Mouse (Mus musculus) liver, adult 2 months (tissue): ENCODE measurements at regions not wholly inside any gene's neighbourhood (a gene's known extent, or its start where the extent isn't known, plus 50 kb on each side); places are given as distances from the start of the nearest gene placed in this dataset.

Source experiments
- DNase-seq: peaks from one replicate; pipeline ENCODE4 v3.0.0-alpha.2; 2011; ENCODE audit warnings: low read depth, low spot score; ENCODE audit errors: extremely low read depth
- H3K27ac ChIP-seq: fragments of 200-500 bp; replicated peaks from 2 replicates; pipeline ENCODE4 v1.5.1; 2012; ENCODE audit warnings: low read depth, mild to moderate bottlenecking, control low read depth, inconsistent platforms, low read length; ENCODE audit not compliant: insufficient read depth
- H3K27me3 ChIP-seq: fragments of 200-500 bp; 2 replicates; pipeline ENCODE4 v1.6.1; 2012; ENCODE audit warnings: mild to moderate bottlenecking, moderate library complexity, low read length, inconsistent platforms; ENCODE audit not compliant: control insufficient read depth, insufficient read depth
- H3K36me3 ChIP-seq: fragments of 200-500 bp; 2 replicates; pipeline ENCODE4 v1.6.1; 2012; ENCODE audit warnings: low read length, inconsistent platforms; ENCODE audit not compliant: control insufficient read depth, insufficient read depth
- H3K4me1 ChIP-seq: fragments of 200-500 bp; 2 replicates; pipeline ENCODE4 v1.6.1; 2011; ENCODE audit warnings: low read length; ENCODE audit not compliant: control insufficient read depth, insufficient read depth
- H3K4me3 ChIP-seq: fragments of 200-500 bp; 2 replicates; pipeline ENCODE4 v1.5.1; 2011; ENCODE audit warnings: low read depth, mild to moderate bottlenecking, control low read depth, low read length, moderate library complexity; ENCODE audit not compliant: insufficient read depth
- H3K79me2 ChIP-seq: fragments of 200-500 bp; 2 replicates; pipeline ENCODE4 v1.6.1; 2012; ENCODE audit warnings: inconsistent platforms, mild to moderate bottlenecking, low read length, moderate library complexity; ENCODE audit not compliant: control insufficient read depth, insufficient read depth
- H3K9ac ChIP-seq: fragments of 200-500 bp; 2 replicates; pipeline ENCODE4 v1.6.1; 2012; ENCODE audit warnings: low read depth, mild to moderate bottlenecking, control low read depth, inconsistent platforms, low read length
- CTCF ChIP-seq: fragments of 200-500 bp; IDR thresholded peaks from 2 replicates; pipeline ENCODE4 v1.5.1; 2011; ENCODE audit warnings: low read depth, low read length, control low read depth
- POLR2A ChIP-seq: fragments of 200-500 bp; IDR thresholded peaks from 2 replicates; pipeline ENCODE4 v1.6.1; 2011; ENCODE audit warnings: low read length, control low read depth; ENCODE audit not compliant: insufficient read depth; ENCODE audit errors: extremely low read depth
- WGBS: fragments of 180-500 bp; shearing (Covaris S2); methylation state at CpG from one replicate; pipeline ENCODE4 v1.1.7; 2018; 5-methylcytosine and 5-hydroxymethylcytosine counted together

- no peaks in the 10 kb centered on the region for H3K79me2 ChIP-seq
- H3K9ac ChIP-seq = no peak overlapping the region
- no peaks in the 10 kb centered on the region for H3K27me3 ChIP-seq
- TF ChIP-seq POLR2A (no peak), CTCF (no peak)
- H3K36me3 ChIP-seq = no peaks in the 10 kb centered on the region
- H3K4me3 ChIP-seq = no peak overlapping the region
- no peaks in the 10 kb centered on the region for H3K4me1 ChIP-seq
- DNase-seq = no peak
- no peak overlapping the region for H3K27ac ChIP-seq
- WGBS = 99% methylated on average over 2 of the region's 2 CpGs
Observed at GRCm38 (mm10) chr10:117510224-117510486, 119.1 kb upstream of the Cpm start.

DNA sequence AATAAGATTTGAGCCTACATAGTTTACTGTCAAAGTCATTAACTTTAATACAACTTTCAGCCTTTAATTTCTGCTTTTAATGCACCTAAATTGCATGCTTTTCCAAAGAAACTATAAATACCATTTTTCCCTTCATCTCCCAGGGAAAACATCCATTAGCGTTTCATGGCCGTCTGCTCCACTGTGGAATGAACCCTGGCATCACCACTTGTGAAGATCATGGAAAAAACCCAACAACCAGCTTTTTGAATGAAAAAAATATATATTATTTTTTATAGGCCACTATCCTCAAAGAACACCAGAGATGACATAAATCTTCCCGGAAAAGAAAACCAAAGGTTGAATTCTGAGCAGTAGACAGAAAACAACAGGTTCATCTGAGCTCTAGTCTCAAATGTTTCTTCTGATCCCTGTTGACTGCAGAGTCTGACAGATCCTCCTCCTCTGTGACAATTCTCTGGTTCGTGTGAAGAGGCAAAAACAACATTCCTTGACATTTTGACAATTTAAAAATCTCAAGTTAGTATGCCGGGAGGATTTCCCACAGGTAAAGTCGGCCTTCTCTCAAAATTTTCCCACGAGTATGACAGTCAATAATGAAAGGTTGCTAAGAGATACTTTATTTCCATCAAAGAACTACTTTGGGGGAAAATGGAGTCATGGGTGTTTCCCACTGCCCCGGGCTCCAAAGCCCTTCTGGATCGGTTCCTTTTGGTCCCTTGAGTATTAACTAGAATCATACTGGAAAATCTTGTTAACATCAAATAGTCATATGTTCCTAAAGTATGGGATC, 119.7 kb upstream of the Cpm start:
- TF ChIP-seq POLR2A = no peak
- no peak for TF ChIP-seq CTCF
- Histone ChIP-seq H3K79me2 (no peaks in the 10 kb centered on the region), H3K4me3 (no peak overlapping the region), H3K9ac (no peak overlapping the region), H3K4me1 (no peaks in the 10 kb centered on the region), H3K27ac (no peak overlapping the region), H3K27me3 (no peaks in the 10 kb centered on the region), H3K36me3 (no peaks in the 10 kb centered on the region)
- WGBS = 89% methylated on average over 9 of the region's 9 CpGs
- DNase-seq = no peak

DNA sequence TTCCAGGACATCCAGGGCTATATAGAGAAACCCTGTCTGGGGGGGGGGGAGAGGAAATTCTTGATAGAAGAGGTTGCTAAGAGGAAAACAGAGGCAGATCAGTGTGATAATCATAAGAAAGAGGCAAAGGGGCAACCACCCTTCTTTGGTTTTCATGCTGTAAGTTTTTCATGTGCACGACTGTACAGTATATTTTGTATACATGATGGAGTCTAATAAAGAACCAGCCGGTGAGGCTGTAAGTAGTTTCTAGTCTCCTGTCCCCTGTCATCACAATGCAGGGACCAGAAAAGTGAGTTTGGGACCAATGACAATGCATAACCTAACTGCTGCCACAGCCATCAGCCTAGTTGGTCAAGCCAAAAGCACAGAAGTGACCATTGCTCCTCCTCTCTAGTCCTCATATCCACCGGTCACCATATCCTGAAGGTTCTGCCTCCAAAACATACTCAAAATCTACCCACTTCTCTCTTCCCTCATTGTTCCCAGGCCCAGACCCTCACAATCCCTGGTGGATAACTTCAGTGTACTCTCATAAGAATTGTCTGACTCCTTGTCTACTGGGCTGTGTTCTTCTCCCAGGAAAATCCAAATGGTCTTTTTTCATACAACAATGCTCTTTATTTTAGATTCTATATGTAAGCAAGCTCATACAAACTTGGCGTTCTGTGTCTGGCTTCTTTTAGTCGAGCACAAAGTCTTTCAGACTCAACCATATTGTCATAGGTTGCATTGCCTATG, 122.9 kb upstream of the Cpm start:
- 93% methylated on average over 5 of the region's 5 CpGs for WGBS
- DNase-seq = no peak
- Histone ChIP-seq H3K4me1 (no peaks in the 10 kb centered on the region), H3K27ac (no peak overlapping the region), H3K4me3 (no peak overlapping the region), H3K79me2 (no peaks in the 10 kb centered on the region), H3K9ac (no peak overlapping the region), H3K27me3 (no peaks in the 10 kb centered on the region), H3K36me3 (no peaks in the 10 kb centered on the region)
- TF ChIP-seq POLR2A (no peak), CTCF (no peak)

GRCm38 (mm10) chr10:117505529-117505928, 123.8 kb upstream of the Cpm start:
- H3K27ac ChIP-seq = no peak overlapping the region
- H3K4me3 ChIP-seq = no peak overlapping the region
- no peak for DNase-seq
- WGBS = 72% methylated on average over 4 of the region's 4 CpGs
- no peak overlapping the region for H3K9ac ChIP-seq
- no peaks in the 10 kb centered on the region for H3K4me1 ChIP-seq
- H3K27me3 ChIP-seq = no peaks in the 10 kb centered on the region
- no peaks in the 10 kb centered on the region for H3K79me2 ChIP-seq
- TF ChIP-seq CTCF = no peak
- TF ChIP-seq POLR2A = no peak
- H3K36me3 ChIP-seq = no peaks in the 10 kb centered on the region

DNA sequence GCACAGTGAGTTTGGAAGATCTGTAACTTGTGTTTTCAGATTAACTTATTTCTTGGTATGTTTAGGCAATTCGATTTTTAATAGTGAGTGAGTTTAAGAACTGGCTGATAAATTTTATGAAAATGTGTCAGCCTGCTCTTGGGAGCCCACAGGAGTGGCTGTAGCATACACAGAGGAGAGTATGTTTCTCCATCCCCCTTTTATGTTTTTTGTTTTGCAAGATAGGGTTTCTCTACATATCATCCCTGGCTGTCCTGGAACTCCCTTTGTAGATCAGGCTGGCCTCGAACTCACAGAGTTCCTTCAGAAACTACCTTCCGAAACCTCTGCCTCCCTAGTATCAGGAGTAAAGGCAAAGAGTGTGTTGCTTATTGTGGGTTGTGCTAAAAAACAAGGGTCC, 124.2 kb upstream of the Cpm start:
- no peak for DNase-seq
- no peak overlapping the region for H3K9ac ChIP-seq
- no peak for TF ChIP-seq CTCF
- TF ChIP-seq POLR2A = no peak
- H3K79me2 ChIP-seq = no peaks in the 10 kb centered on the region
- WGBS = 89% methylated on average over 3 of the region's 3 CpGs
- no peaks in the 10 kb centered on the region for H3K36me3 ChIP-seq
- H3K27ac ChIP-seq = no peak overlapping the region
- H3K27me3 ChIP-seq = no peaks in the 10 kb centered on the region
- H3K4me3 ChIP-seq = no peak overlapping the region
- no peaks in the 10 kb centered on the region for H3K4me1 ChIP-seq
